Mouse (Mus musculus): Measurements from ENCODE around the gene Gm28539. TPM values are rescaled to one million over a fixed set of nuclear protein-coding genes. Genes with fewer than 3 reads are reported as not detected.

Gm28539 gene
- not detected in 2 replicates for polyA plus RNA-seq (2015; fragmentation: Nextera tagmentation; extraction: Ambion mirVana)

DNA sequence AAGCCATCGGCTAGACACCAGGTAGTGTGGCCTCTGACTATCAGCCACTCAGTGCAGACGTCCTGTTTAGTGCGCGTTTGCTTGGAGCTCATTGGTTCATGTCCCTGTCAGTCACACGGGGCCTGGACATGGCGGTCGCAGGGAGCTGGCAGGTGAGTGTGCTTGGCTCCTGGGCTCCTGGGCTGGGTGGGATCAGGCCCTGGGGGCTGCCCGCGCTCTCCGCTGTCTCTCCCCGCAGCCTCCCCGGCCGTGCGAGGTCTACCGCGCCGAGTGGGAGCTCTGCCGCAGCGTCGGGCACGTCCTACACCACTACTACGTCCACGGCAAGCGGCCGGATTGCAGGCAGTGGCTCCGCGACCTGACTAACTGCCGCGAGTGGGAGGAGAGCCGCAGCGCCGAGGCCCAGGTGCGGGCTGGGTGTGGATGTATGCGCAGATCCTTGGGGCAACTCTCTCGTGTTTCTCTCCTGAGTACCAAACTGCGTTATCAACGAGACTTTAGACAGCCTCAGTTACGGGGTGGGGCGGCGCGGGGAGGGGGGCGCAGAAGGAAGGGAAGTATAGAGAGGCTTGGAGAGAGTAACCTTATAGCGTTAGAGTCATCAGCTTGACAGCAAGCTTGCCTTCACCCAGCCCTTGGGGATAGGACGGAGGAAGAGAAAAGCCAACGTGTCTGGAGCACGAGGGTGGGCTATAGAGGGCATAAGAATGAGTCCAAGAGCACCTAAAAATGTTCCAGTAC lies at the start of gene Gm28539, which contains the start of gene 2510002D24Rik:
Gene Gm28539 (plus strand): TSS at position 117 of the 741 bp plus-strand sequence.
Gene 2510002D24Rik (plus strand): TSS at position 111 of the 741 bp plus-strand sequence.
- Histone ChIP-seq H3K9me3 (ENCODE audit: low read length) (no peaks in the 10 kb centered on the region), H3K4me3 (ENCODE audit: low read depth, low read length) (peak within 1 kb of the TSS; percentile 82), H3K9ac (replicated peaks; ENCODE audit: low read depth) (peak within 1 kb of the TSS; percentile 84), H3K4me1 (ENCODE audit: insufficient read depth, low read depth, low read length) (no peaks in the 10 kb centered on the region), H3K36me3 (ENCODE audit: insufficient read depth, low read length) (peaks cover 2% of the 10 kb centered on the region; the same call in 1 of the 2 replicates), H3K27ac (ENCODE audit: low read length) (peak within 1 kb of the TSS; percentile 86), H3K4me2 (replicated peaks; ENCODE audit: low read depth, low read length) (peak within 1 kb of the TSS; percentile 79), H3K27me3 (replicated peaks; ENCODE audit: insufficient read depth, low read length) (no peaks in the 10 kb centered on the region)
- ATAC-seq (peak; percentile 99), DNase-seq (ENCODE audit: low spot score) (peak; percentile 93)
- TF ChIP-seq EP300 (IDR thresholded peaks at IDR 0.05) (no peak), CTCF (IDR thresholded peaks at IDR 0.05) (no peak)
- WGBS = 1% methylated on average over 45 of the region's 46 CpGs

- Histone ChIP-seq H3K4me1 (ENCODE audit: insufficient read depth, low read depth, low read length) (no peaks in the 10 kb centered on the region), H3K4me2 (replicated peaks; ENCODE audit: low read depth, low read length) (no peak overlapping the region), H3K27me3 (replicated peaks; ENCODE audit: insufficient read depth, low read length) (no peaks in the 10 kb centered on the region), H3K27ac (ENCODE audit: low read length) (no peak overlapping the region), H3K36me3 (ENCODE audit: insufficient read depth, low read length) (no peaks in the 10 kb centered on the region), H3K4me3 (ENCODE audit: low read depth, low read length) (no peak overlapping the region), H3K9ac (replicated peaks; ENCODE audit: low read depth) (no peak overlapping the region), H3K9me3 (ENCODE audit: low read length) (no peaks in the 10 kb centered on the region)
- WGBS = 93% methylated on average over 10 of the region's 10 CpGs
- DNase-seq (ENCODE audit: low spot score) = no peak
- no peak for ATAC-seq
- TF ChIP-seq EP300 (IDR thresholded peaks at IDR 0.05) (no peak), CTCF (IDR thresholded peaks at IDR 0.05) (no peak)
Observed at GRCm38 (mm10) chr16:18786652-18787051, 49.7 kb upstream of the Gm28539 start.

DNA sequence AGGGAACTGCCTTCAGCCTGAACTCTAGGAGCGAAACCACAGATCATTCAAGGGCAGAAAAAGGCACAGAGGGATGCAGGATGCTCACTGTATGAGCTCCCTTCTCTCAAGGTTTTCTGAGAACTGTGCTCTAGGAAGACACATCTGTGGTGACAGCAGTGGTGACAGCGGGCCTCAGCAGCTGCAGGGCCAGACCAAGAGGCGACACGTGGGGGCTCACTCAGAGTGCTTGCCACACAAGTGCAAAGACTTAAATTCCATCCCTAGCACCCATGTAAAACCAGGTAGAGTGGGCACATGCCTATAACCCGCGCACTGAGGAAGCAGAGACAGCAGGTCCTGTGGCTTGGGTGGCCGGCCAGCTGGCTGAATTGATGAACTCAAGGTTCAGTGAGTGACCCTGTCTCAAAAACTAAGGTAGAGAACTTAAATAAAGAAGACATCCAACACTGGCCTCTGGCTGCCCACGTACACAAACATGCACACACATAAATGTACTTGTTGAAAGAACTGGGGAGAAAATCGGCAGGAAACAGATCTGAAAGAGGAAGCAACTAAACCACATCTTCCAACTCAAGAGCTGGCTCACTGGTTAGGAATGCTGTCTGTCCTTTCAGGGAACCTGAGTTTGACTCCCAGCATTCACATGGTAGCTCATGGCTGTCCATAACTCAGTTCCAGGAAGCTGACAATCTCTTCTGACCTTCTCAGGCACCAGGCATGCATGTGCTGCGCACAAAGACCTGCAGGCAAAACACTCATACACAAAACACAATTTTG lies 47.6 kb upstream of the Gm28539 start:
- TF ChIP-seq CTCF (IDR thresholded peaks at IDR 0.05) (no peak), EP300 (IDR thresholded peaks at IDR 0.05) (no peak)
- no peak overlapping the region for H3K4me2 ChIP-seq (replicated peaks; ENCODE audit: low read depth, low read length)
- no peak for DNase-seq (ENCODE audit: low spot score)
- no peak for ATAC-seq
- H3K9ac ChIP-seq (replicated peaks; ENCODE audit: low read depth) = no peak overlapping the region
- no peaks in the 10 kb centered on the region for H3K4me1 ChIP-seq (ENCODE audit: insufficient read depth, low read depth, low read length)
- no peaks in the 10 kb centered on the region for H3K27me3 ChIP-seq (replicated peaks; ENCODE audit: insufficient read depth, low read length)
- H3K4me3 ChIP-seq (ENCODE audit: low read depth, low read length) = no peak overlapping the region
- 88% methylated on average over 10 of the region's 10 CpGs for WGBS
- no peaks in the 10 kb centered on the region for H3K9me3 ChIP-seq (ENCODE audit: low read length)
- H3K36me3 ChIP-seq (ENCODE audit: insufficient read depth, low read length) = no peaks in the 10 kb centered on the region
- H3K27ac ChIP-seq (ENCODE audit: low read length) = no peak overlapping the region

- Histone ChIP-seq H3K4me2 (replicated peaks; ENCODE audit: low read depth, low read length) (no peak overlapping the region), H3K9ac (replicated peaks; ENCODE audit: low read depth) (no peak overlapping the region), H3K4me1 (ENCODE audit: insufficient read depth, low read depth, low read length) (no peaks in the 10 kb centered on the region), H3K9me3 (ENCODE audit: low read length) (no peaks in the 10 kb centered on the region), H3K27me3 (replicated peaks; ENCODE audit: insufficient read depth, low read length) (no peaks in the 10 kb centered on the region), H3K4me3 (ENCODE audit: low read depth, low read length) (no peak overlapping the region), H3K27ac (ENCODE audit: low read length) (no peak overlapping the region), H3K36me3 (ENCODE audit: insufficient read depth, low read length) (no peaks in the 10 kb centered on the region)
- TF ChIP-seq CTCF (IDR thresholded peaks at IDR 0.05) = no peak
- TF ChIP-seq EP300 (IDR thresholded peaks at IDR 0.05) = no peak
- no peak for ATAC-seq
- DNase-seq (ENCODE audit: low spot score) = no peak
- 92% methylated on average over 11 of the region's 11 CpGs for WGBS
Observed at GRCm38 (mm10) chr16:18795223-18795899, 41.0 kb upstream of the Gm28539 start.

- ATAC-seq (no peak), DNase-seq (ENCODE audit: low spot score) (no peak)
- no peak overlapping the region for H3K27ac ChIP-seq (ENCODE audit: low read length)
- no peaks in the 10 kb centered on the region for H3K27me3 ChIP-seq (replicated peaks; ENCODE audit: insufficient read depth, low read length)
- H3K4me1 ChIP-seq (ENCODE audit: insufficient read depth, low read depth, low read length) = no peaks in the 10 kb centered on the region
- H3K9me3 ChIP-seq (ENCODE audit: low read length) = no peaks in the 10 kb centered on the region
- no peak overlapping the region for H3K9ac ChIP-seq (replicated peaks; ENCODE audit: low read depth)
- H3K36me3 ChIP-seq (ENCODE audit: insufficient read depth, low read length) = 0 out of 2 replicates have a peak, but pooled peaks cover 3% of the 10 kb centered on the region
- WGBS = 64% methylated on average over 7 of the region's 7 CpGs
- no peak for TF ChIP-seq CTCF (IDR thresholded peaks at IDR 0.05)
- TF ChIP-seq EP300 (IDR thresholded peaks at IDR 0.05) = no peak
- no peak overlapping the region for H3K4me3 ChIP-seq (ENCODE audit: low read depth, low read length)
- no peak overlapping the region for H3K4me2 ChIP-seq (replicated peaks; ENCODE audit: low read depth, low read length)
Observed at GRCm38 (mm10) chr16:18796645-18797044, 39.7 kb upstream of the Gm28539 start.

DNA sequence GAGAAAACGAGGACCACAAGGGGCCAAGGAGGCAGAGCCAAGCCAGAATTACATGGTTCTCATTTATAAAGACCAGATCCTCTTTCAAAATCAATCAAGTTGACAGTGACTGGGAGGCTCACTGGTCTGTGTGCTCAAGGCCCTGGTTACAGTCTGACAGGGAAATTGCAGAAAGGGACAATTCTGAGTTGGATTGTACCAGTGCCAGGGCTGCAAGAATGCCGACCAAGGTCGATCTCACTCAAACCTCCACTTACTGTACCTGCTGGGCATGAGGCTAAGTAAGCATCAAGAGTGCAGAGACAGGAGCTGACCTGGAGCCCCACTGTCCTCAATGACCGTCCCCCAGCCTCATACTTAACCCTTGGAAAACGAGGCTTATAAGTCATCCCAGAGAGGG lies 38.2 kb upstream of the Gm28539 start:
- H3K4me3 ChIP-seq (ENCODE audit: low read depth, low read length) = no peak overlapping the region
- no peaks in the 10 kb centered on the region for H3K4me1 ChIP-seq (ENCODE audit: insufficient read depth, low read depth, low read length)
- ATAC-seq (no peak), DNase-seq (ENCODE audit: low spot score) (no peak)
- H3K27ac ChIP-seq (ENCODE audit: low read length) = no peak overlapping the region
- 0 out of 2 replicates have a peak, but pooled peaks cover 3% of the 10 kb centered on the region for H3K36me3 ChIP-seq (ENCODE audit: insufficient read depth, low read length)
- H3K27me3 ChIP-seq (replicated peaks; ENCODE audit: insufficient read depth, low read length) = no peaks in the 10 kb centered on the region
- H3K9me3 ChIP-seq (ENCODE audit: low read length) = no peaks in the 10 kb centered on the region
- TF ChIP-seq CTCF (IDR thresholded peaks at IDR 0.05) (no peak), EP300 (IDR thresholded peaks at IDR 0.05) (no peak)
- no peak overlapping the region for H3K9ac ChIP-seq (replicated peaks; ENCODE audit: low read depth)
- H3K4me2 ChIP-seq (replicated peaks; ENCODE audit: low read depth, low read length) = no peak overlapping the region
- 84% methylated on average over 5 of the region's 5 CpGs for WGBS

All from lung, postnatal 0 days (tissue).